In genomic region chr5:34549135-34549482, GRCm38 (mm10) we compare ENCODE assay signal across 8 mouse cellular contexts. TPM values are rescaled to one million over a fixed set of nuclear protein-coding genes. Genes with fewer than 3 reads are reported as not detected.
DNase-seq lines count a peak whose midpoint lies in the region; ATAC-seq and TF ChIP-seq lines count a peak whose summit lies in the region.

No protein-coding gene starts in this region.

- no peak for DNase-seq in lung, adult 18-20 months
- no peak for DNase-seq in adrenal gland, adult 2 months
- DNase-seq in spleen, postnatal 4 days (ENCODE audit: low spot score in 2 of 2): no peak
- DNase-seq in B cell, adult 2 months: no peak

- peak overlapping the region; percentile 94 for H3K9ac ChIP-seq in lung, embryonic 16.5 days (ENCODE audit: low read length)
- H3K9ac ChIP-seq in forebrain, embryonic 15.5 days (replicated peaks): peak overlapping the region; percentile 99
- H3K9ac ChIP-seq in liver, embryonic 12.5 days: peak overlapping the region; percentile 90

- no peak overlapping the region for H3K27ac ChIP-seq in lung, embryonic 16.5 days (ENCODE audit: low read length)
- peak overlapping the region; percentile 82; the same call in 1 of the 2 replicates for H3K27ac ChIP-seq in forebrain, embryonic 15.5 days (replicated peaks)
- peak overlapping the region; percentile 64; the same call in 1 of the 2 replicates for H3K27ac ChIP-seq in liver, embryonic 12.5 days
- no peak overlapping the region for H3K27ac ChIP-seq in small intestine, adult 2 months (ENCODE audit: insufficient read depth, low read depth, low read length)

- peak overlapping the region; percentile 87 for H3K4me3 ChIP-seq in lung, embryonic 16.5 days (ENCODE audit: low read length)
- peak overlapping the region; percentile 98 for H3K4me3 ChIP-seq in forebrain, embryonic 15.5 days
- H3K4me3 ChIP-seq in liver, embryonic 12.5 days: peak overlapping the region; percentile 80
- peak overlapping the region; percentile 79 for H3K4me3 ChIP-seq in small intestine, adult 2 months (ENCODE audit: low read depth, low read length)

- no peak for TF ChIP-seq CTCF in small intestine, adult 2 months (IDR thresholded peaks at IDR 0.05; ENCODE audit: extremely low read depth, insufficient read length, insufficient replicate concordance, low read depth, low read length)

- no peak for TF ChIP-seq POLR2A in small intestine, adult 2 months (IDR thresholded peaks at IDR 0.05; ENCODE audit: low read depth, low read length)

- H3K36me3 ChIP-seq in lung, embryonic 16.5 days (ENCODE audit: control insufficient read depth, insufficient read depth, low read length): peaks cover 4% of the 10 kb centered on the region
- peaks cover 20% of the 10 kb centered on the region for H3K36me3 ChIP-seq in forebrain, embryonic 15.5 days
- H3K36me3 ChIP-seq in liver, embryonic 12.5 days: peaks cover 33% of the 10 kb centered on the region
- peaks cover 6% of the 10 kb centered on the region; the same call in 1 of the 2 replicates for H3K36me3 ChIP-seq in small intestine, adult 2 months (ENCODE audit: control insufficient read depth, insufficient read depth, low read length)

- H3K27me3 ChIP-seq in lung, embryonic 16.5 days (ENCODE audit: control insufficient read depth, insufficient read depth, low read depth, low read length): no peaks in the 10 kb centered on the region
- no peaks in the 10 kb centered on the region for H3K27me3 ChIP-seq in forebrain, embryonic 15.5 days
- no peaks in the 10 kb centered on the region for H3K27me3 ChIP-seq in liver, embryonic 12.5 days (replicated peaks)
- H3K27me3 ChIP-seq in small intestine, adult 2 months (ENCODE audit: control insufficient read depth, insufficient read depth, low read length): no peaks in the 10 kb centered on the region

- peak; percentile 29; the same call in 1 of the 2 replicates for ATAC-seq in lung, embryonic 16.5 days (ENCODE audit: low read depth)
- ATAC-seq in forebrain, embryonic 15.5 days (replicated peaks): peak; percentile 11; the same call in 1 of the 2 replicates
- peak; percentile 7; the same call in 1 of the 2 replicates for ATAC-seq in liver, embryonic 12.5 days

- H3K4me2 ChIP-seq in lung, embryonic 16.5 days (ENCODE audit: low read depth, low read length): peak overlapping the region; percentile 72
- peak overlapping the region; percentile 76 for H3K4me2 ChIP-seq in forebrain, embryonic 15.5 days (replicated peaks)
- H3K4me2 ChIP-seq in liver, embryonic 12.5 days: peak overlapping the region; percentile 87

- H3K4me1 ChIP-seq in lung, embryonic 16.5 days (replicated peaks; ENCODE audit: control insufficient read depth, insufficient read depth, low read length): peaks cover 3% of the 10 kb centered on the region; the same call in 1 of the 2 replicates
- peaks cover 22% of the 10 kb centered on the region for H3K4me1 ChIP-seq in forebrain, embryonic 15.5 days
- peaks cover 32% of the 10 kb centered on the region for H3K4me1 ChIP-seq in liver, embryonic 12.5 days
- peaks cover 32% of the 10 kb centered on the region for H3K4me1 ChIP-seq in small intestine, adult 2 months (ENCODE audit: control insufficient read depth, insufficient read depth, insufficient read length, low read length)

- no peaks in the 10 kb centered on the region for H3K9me3 ChIP-seq in lung, embryonic 16.5 days (ENCODE audit: control insufficient read depth, low read length)
- H3K9me3 ChIP-seq in forebrain, embryonic 15.5 days: no peaks in the 10 kb centered on the region
- H3K9me3 ChIP-seq in liver, embryonic 12.5 days (replicated peaks): no peaks in the 10 kb centered on the region

- whole genome bisulfite sequencing in lung, embryonic 16.5 days: 18% methylated on average over 8 of the region's 8 CpGs
- 27% methylated on average over 8 of the region's 8 CpGs for WGBS in forebrain, embryonic 15.5 days
- 26% methylated on average over 8 of the region's 8 CpGs for WGBS in liver, embryonic 12.5 days (ENCODE audit: insufficient replicate concordance)
- WGBS in small intestine, adult 2 months: 4% methylated on average over 8 of the region's 8 CpGs

RNA-seq across cellular contexts. Expression of gene Sh3bp2, which starts 23.5 kb away (rescaled TPM):
- 5.9 and 11.0 TPM in 2 replicates for polyA plus RNA-seq in lung, embryonic 16.5 days (2015; fragmentation: Nextera tagmentation; extraction: Ambion mirVana)
- 21.2 and 24.4 TPM in 2 replicates for polyA plus RNA-seq in forebrain, embryonic 15.5 days (2015; fragmentation: Nextera tagmentation; extraction: Ambion mirVana)
- 4.0 and 5.0 TPM in 2 replicates for polyA plus RNA-seq in liver, embryonic 12.5 days (2016; fragmentation: Nextera tagmentation; extraction: Ambion mirVana)
- polyA plus RNA-seq in small intestine, adult 2 months (2012; rRNA removed): 5.0 and 12.4 TPM in 2 replicates
- total RNA-seq in adrenal gland, adult 2 months (2021): 10 to 100 TPM; 15.5 to 31.7 TPM
- 14.7 and 15.9 TPM in 2 replicates for polyA plus RNA-seq in adrenal gland, adult 2 months (2012; rRNA removed)

RNA-seq across cellular contexts. Expression of gene Add1, which starts 24.4 kb away (rescaled TPM):
- polyA plus RNA-seq in lung, embryonic 16.5 days (2015; fragmentation: Nextera tagmentation; extraction: Ambion mirVana): 201 and 210 TPM in 2 replicates
- polyA plus RNA-seq in forebrain, embryonic 15.5 days (2015; fragmentation: Nextera tagmentation; extraction: Ambion mirVana): 205 and 222 TPM in 2 replicates
- polyA plus RNA-seq in liver, embryonic 12.5 days (2016; fragmentation: Nextera tagmentation; extraction: Ambion mirVana): 164 and 166 TPM in 2 replicates
- polyA plus RNA-seq in small intestine, adult 2 months (2012; rRNA removed): 42.7 and 160 TPM in 2 replicates
- total RNA-seq in adrenal gland, adult 2 months (2021): 100 to 1,000 TPM; 160 to 168 TPM
- polyA plus RNA-seq in adrenal gland, adult 2 months (2012; rRNA removed): 123 and 134 TPM in 2 replicates

RNA-seq across cellular contexts. Expression of gene Tnip2, which starts 35.3 kb away (rescaled TPM):
- 23.4 and 27.3 TPM in 2 replicates for polyA plus RNA-seq in lung, embryonic 16.5 days (2015; fragmentation: Nextera tagmentation; extraction: Ambion mirVana)
- 6.4 and 7.0 TPM in 2 replicates for polyA plus RNA-seq in forebrain, embryonic 15.5 days (2015; fragmentation: Nextera tagmentation; extraction: Ambion mirVana)
- polyA plus RNA-seq in liver, embryonic 12.5 days (2016; fragmentation: Nextera tagmentation; extraction: Ambion mirVana): 7.4 and 10.9 TPM in 2 replicates
- polyA plus RNA-seq in small intestine, adult 2 months (2012; rRNA removed): 7.2 and 13.8 TPM in 2 replicates
- total RNA-seq in adrenal gland, adult 2 months (2021): 10 to 100 TPM; 12.8 to 14.8 TPM
- 55.1 and 55.3 TPM in 2 replicates for polyA plus RNA-seq in adrenal gland, adult 2 months (2012; rRNA removed)

Comparison
In these comparisons a context has a peak if more than half of its experiments do, and no peak if none do; other contexts are left out.
1. H3K27ac ChIP-seq: peak in forebrain, embryonic 15.5 days (single experiment) and liver, embryonic 12.5 days (single experiment); none in lung, embryonic 16.5 days (single experiment) and small intestine, adult 2 months (single experiment).
2. Peak in every context shown above with its lines, with median percentiles within 50 percentile points of each other: ATAC-seq, H3K4me2 ChIP-seq, H3K4me3 ChIP-seq and H3K9ac ChIP-seq.